Mouse (Mus musculus) neural tube, embryonic 13.5 days (tissue): ENCODE data around the gene Ift43. TPM values are rescaled to one million over a fixed set of nuclear protein-coding genes. Genes with fewer than 3 reads are reported as not detected.

Experiments
- ATAC-seq: fragments of 200-750 bp; cut with Nextera tagmentation; 2 replicates; pipeline ENCODE4 v1.8.0; 2017; ENCODE audit warnings: low read depth, mild to moderate bottlenecking, moderate TSS enrichment, moderate library complexity
- H3K27ac ChIP-seq: fragments of 300-500 bp; sonication (generic); replicated peaks from 2 replicates; pipeline ENCODE4 v1.5.1; 2015; ENCODE audit warnings: moderate library complexity, mild to moderate bottlenecking, inconsistent platforms
- H3K27me3 ChIP-seq: fragments of 300-500 bp; sonication (generic); 2 replicates; pipeline ENCODE4 v1.6.1; 2015; ENCODE audit warnings: mild to moderate bottlenecking, inconsistent platforms
- H3K36me3 ChIP-seq: fragments of 300-500 bp; sonication (generic); 2 replicates; pipeline ENCODE4 v1.6.1; 2015; ENCODE audit warnings: mild to moderate bottlenecking, inconsistent platforms
- H3K4me1 ChIP-seq: fragments of 300-500 bp; sonication (generic); replicated peaks from 2 replicates; pipeline ENCODE4 v1.6.1; 2015; ENCODE audit warnings: inconsistent platforms
- H3K4me2 ChIP-seq: fragments of 300-500 bp; sonication (generic); 2 replicates; pipeline ENCODE4 v1.6.1; 2015; ENCODE audit warnings: inconsistent platforms, mild to moderate bottlenecking, moderate library complexity
- H3K4me3 ChIP-seq: fragments of 300-500 bp; sonication (generic); 2 replicates; pipeline ENCODE4 v1.5.1; 2015; ENCODE audit warnings: mild to moderate bottlenecking, inconsistent platforms
- H3K9ac ChIP-seq: fragments of 300-500 bp; sonication (generic); 2 replicates; pipeline ENCODE4 v1.6.1; 2015; ENCODE audit warnings: moderate library complexity, mild to moderate bottlenecking, inconsistent platforms
- H3K9me3 ChIP-seq: fragments of 300-500 bp; sonication (generic); 2 replicates; pipeline ENCODE4 v1.6.1; 2016; ENCODE audit warnings: inconsistent platforms
- WGBS: fragments of 180-500 bp; shearing (Covaris S2); methylation state at CpG from one replicate; pipeline ENCODE4 v1.1.7; 2015; 5-methylcytosine and 5-hydroxymethylcytosine counted together
- polyA plus RNA-seq: library from polyadenylated mRNA; unstranded; fragments of >200 nt; fragmentation: Nextera tagmentation; extraction: Ambion mirVana; gene quantifications from 2 replicates; pipeline ENCODE4 v1.2.1, GENCODE M21; 2015

Gene Ift43
- 58.4 and 62.2 TPM in 2 replicates for polyA plus RNA-seq

DNA sequence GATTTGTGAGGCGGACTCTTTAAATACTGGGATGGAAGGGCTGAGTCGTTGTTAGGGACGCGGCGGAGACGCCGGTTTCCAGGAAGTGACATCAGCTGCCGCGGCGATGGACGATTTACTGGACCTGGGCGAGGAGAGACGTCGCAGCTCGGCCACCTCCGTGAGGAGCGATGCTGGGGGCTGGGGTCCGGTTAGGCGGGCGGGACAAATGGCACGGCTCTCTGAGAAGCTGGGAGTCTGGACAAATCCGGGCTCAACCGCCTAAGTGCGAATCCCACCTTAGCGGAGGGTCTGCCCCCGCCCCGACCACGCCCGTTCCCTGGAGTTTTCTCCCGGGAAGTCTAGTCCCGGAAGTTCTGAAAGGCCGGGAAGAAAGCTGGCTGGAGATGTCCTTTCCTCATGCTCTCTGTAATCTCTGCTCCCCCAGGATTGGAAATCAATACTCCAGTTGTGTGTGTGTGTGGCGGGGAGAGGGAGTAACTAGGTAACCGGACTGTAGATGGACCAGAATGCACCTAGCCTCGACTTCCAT, at the start of gene Ift43:
TSS of gene Ift43 (plus strand) at position 61 of the 532 bp plus-strand sequence.
- under 1% methylated on average over 35 of the region's 35 CpGs for WGBS
- ATAC-seq, result peak; percentile 72; the same call in 1 of the 2 replicates
- Histone ChIP-seq H3K9me3 (no peaks in the 10 kb centered on the region), H3K27ac (peak within 1 kb of the TSS; percentile 59), H3K4me3 (peak within 1 kb of the TSS; percentile 72), H3K9ac (peak within 1 kb of the TSS; percentile 73), H3K27me3 (peaks cover 16% of the 10 kb centered on the region), H3K36me3 (peaks cover 24% of the 10 kb centered on the region), H3K4me1 (peaks cover 29% of the 10 kb centered on the region), H3K4me2 (peak within 1 kb of the TSS; percentile 75)

DNA sequence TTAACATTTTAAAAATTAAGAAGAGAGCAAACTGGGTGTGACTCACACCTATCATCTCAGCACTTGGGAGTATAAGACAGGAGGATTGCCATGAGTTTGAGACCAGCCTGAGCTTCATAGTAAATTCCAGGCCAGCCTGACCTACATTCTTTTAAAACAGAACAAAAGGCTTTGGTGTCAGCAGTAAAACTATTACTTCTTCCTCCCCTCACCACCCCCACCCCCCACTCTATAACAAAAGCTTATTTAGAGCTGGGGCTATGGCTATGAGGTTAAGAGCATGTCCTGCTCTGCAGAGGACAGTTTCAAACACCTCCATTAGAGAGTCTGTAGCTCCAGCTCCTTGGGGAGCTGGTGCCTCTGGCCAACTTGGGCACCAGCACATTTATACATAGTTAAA, 46.8 kb upstream of the Ift43 start:
- Histone ChIP-seq H3K36me3 (no peaks in the 10 kb centered on the region), H3K27ac (no peak overlapping the region), H3K9me3 (no peaks in the 10 kb centered on the region), H3K4me1 (peaks cover 34% of the 10 kb centered on the region), H3K27me3 (no peaks in the 10 kb centered on the region), H3K4me3 (no peak overlapping the region), H3K4me2 (no peak overlapping the region), H3K9ac (no peak overlapping the region)
- ATAC-seq, result no peak

DNA sequence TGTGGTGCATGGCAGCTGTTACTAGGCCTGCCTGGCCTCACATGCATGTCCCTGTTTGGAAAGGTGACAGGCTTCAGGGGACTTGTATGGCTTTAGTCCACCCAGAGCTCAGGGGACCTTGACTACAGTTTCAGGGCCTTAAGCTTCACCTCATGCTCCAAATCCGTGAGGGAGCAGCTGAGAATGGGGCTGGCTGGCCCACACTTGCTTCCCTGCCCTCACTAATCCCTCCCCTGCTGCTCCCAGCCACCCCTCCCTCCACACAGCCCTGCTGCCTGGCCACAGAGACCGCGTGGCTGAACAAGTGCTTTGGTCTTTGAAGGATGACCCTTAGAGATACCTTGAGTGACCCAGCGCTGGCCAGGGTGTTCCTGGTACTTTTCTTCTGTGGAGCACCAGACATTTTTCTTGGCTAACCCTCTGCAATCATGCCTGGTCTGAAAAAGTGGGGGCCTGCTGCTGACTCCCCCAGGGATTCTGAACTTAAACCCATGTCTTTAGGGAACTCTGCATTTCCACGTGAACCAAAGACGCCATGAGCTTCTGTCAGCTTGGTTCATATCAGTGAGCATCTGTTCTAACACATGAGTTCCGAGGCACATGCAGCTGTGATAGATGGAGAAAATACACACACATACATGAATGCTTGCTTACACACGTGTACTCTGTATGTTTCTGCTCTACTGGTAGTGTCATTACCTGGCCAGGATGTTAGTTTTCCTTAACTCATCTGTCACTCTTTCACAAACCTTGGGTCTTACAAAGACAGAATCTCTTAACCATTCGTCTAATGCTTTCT, 45.8 kb upstream of the Ift43 start:
- Histone ChIP-seq H3K4me1 (peaks cover 34% of the 10 kb centered on the region), H3K4me2 (peak overlapping the region; percentile 3; the same call in 1 of the 2 replicates), H3K9me3 (no peaks in the 10 kb centered on the region), H3K9ac (no peak overlapping the region), H3K4me3 (no peak overlapping the region), H3K27ac (peak overlapping the region; percentile 78; the same call in 1 of the 2 replicates), H3K27me3 (no peaks in the 10 kb centered on the region), H3K36me3 (no peaks in the 10 kb centered on the region)
- ATAC-seq, result peak; percentile 58; the same call in 1 of the 2 replicates
- 34% methylated on average over 9 of the region's 9 CpGs for WGBS

DNA sequence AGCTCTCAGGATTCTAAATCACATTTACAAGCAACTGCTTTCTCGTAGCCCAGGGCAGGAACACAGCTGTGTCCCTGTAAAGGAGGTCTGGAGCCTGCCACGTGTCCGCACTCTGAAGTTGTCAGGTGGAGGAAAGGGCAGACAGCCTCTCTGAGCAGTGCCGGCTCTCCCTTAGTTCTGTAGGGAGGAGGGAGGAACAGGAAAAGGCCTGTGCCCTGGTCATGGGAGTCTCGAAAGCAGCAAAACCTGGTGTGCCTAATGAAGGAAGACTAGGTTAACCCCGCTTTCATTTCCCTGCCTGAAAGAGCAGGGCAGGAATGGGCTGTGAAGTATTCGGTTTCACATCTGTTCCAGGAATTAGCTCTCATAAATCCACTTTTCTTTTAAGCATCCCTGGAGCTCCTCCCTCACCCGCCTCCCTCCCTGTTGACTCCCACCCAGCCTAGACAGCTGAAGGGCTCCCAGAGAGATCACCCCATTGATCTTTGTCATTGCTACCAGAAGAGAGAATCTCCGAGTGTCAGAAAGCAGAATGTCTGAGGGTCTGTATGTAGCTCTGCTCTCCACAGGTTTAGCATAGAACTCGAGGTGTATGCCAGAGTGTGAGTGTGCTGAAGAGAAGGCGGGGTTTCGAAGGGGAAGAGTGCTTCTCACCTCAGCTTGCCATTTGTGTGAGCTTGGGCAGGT, 45.0 kb upstream of the Ift43 start:
- H3K27me3 ChIP-seq, result no peaks in the 10 kb centered on the region
- peak overlapping the region; percentile 78 for H3K27ac ChIP-seq
- H3K9ac ChIP-seq, result no peak overlapping the region
- H3K4me1 ChIP-seq, result peaks cover 34% of the 10 kb centered on the region
- H3K4me2 ChIP-seq, result peak overlapping the region; percentile 3; the same call in 1 of the 2 replicates
- H3K9me3 ChIP-seq, result no peaks in the 10 kb centered on the region
- peak; percentile 85 for ATAC-seq
- WGBS, result 18% methylated on average over 12 of the region's 12 CpGs
- H3K4me3 ChIP-seq, result no peak overlapping the region
- peaks cover under 1% of the 10 kb centered on the region; the same call in 1 of the 2 replicates for H3K36me3 ChIP-seq

DNA sequence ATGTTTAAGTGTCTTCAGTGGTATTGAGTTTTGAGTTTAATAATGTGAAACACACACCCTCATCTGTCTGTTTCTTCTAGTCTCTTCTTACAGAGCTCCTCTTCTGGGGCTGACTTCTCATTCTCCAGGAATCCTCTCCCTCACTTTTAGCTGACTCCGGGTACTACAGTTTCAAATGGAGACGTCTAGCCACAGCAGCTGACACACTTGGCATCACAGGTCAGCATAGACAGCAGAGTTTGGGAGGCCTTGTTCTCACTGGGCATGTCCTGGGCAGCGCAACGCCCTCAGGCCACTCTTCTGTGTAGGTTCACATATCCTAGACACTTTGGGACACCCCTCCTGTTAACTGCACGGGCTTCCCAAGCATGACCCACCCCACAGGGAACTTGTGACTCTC, 43.3 kb upstream of the Ift43 start:
- Histone ChIP-seq H3K9me3 (peaks cover 11% of the 10 kb centered on the region), H3K27me3 (no peaks in the 10 kb centered on the region), H3K9ac (no peak overlapping the region), H3K4me3 (no peak overlapping the region), H3K27ac (no peak overlapping the region), H3K4me1 (peaks cover 34% of the 10 kb centered on the region), H3K36me3 (peaks cover 12% of the 10 kb centered on the region; the same call in 1 of the 2 replicates), H3K4me2 (no peak overlapping the region)
- ATAC-seq, result no peak
- WGBS, result 80% methylated on average over 5 of the region's 5 CpGs

DNA sequence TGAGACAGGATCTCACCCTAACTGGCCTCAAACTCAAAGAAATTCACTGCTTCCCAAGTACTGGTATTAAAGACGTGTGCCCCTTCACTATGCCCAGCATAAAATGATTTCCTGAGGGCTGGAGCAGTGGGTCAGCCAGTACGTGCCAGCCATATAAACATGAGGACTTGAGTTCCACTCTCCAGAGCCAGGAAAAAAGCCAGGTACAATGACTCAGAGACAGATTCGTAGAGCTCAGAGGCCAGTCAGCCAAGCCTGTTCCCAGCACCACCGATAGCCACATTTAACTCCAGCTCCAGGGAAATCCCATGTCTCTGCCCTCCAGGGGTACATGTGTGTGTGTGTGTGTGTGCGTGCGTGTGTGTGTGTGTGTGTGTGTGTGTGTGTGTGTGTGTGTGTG, 42.6 kb upstream of the Ift43 start:
- Histone ChIP-seq H3K4me3 (no peak overlapping the region), H3K27ac (no peak overlapping the region), H3K9me3 (peaks cover 11% of the 10 kb centered on the region), H3K4me2 (no peak overlapping the region), H3K4me1 (peaks cover 34% of the 10 kb centered on the region), H3K27me3 (no peaks in the 10 kb centered on the region), H3K36me3 (peaks cover 12% of the 10 kb centered on the region; the same call in 1 of the 2 replicates), H3K9ac (no peak overlapping the region)
- ATAC-seq, result no peak
- 72% methylated on average over 6 of the region's 6 CpGs for WGBS

DNA sequence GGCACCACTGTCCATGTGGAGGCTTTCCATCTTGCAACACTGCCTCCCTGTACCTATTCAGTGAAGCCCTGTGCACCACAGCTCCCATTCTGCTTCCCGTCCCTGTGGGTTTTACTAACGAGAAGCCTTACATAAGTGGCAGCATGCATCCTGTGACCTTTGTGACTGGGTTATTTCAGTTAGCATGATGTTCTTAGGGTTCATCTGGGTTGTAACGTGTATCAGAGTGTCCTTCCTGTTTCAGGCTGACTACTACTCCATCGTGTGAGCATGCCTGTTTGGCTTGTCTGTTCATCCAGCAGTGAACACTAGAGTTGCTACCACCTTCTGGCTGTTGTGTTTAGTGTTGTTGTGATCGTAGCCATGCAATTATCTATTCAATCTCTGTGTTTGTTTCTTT, 36.2 kb upstream of the Ift43 start:
- Histone ChIP-seq H3K4me3 (no peak overlapping the region), H3K36me3 (peaks cover 12% of the 10 kb centered on the region; the same call in 1 of the 2 replicates), H3K27ac (no peak overlapping the region), H3K27me3 (no peaks in the 10 kb centered on the region), H3K9me3 (peaks cover 11% of the 10 kb centered on the region), H3K4me2 (no peak overlapping the region), H3K4me1 (0 out of 2 replicates have a peak, but pooled peaks cover 3% of the 10 kb centered on the region), H3K9ac (no peak overlapping the region)
- 81% methylated on average over 5 of the region's 5 CpGs for WGBS
- no peak for ATAC-seq

DNA sequence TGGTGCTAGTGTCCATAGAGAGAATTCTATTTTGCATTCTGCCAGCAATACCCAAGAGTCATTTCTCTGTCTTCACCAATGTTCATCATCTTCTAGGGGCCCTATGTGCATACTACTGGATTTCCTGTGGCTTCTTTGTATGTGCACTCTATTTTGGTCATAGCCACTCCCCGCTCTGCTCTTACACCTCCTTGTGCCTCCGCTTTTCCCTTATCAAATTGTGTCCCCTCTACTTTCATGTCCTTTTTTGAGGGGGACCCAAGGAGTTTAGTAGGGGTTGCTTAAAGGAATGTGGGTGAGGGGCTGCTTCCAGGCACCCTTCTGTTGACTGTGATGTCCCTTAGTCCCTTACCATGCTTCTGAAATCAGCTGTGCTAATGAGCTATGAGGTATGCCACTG, 35.6 kb upstream of the Ift43 start:
- no peak overlapping the region for H3K27ac ChIP-seq
- H3K27me3 ChIP-seq, result no peaks in the 10 kb centered on the region
- H3K4me1 ChIP-seq, result 0 out of 2 replicates have a peak, but pooled peaks cover 3% of the 10 kb centered on the region
- H3K9ac ChIP-seq, result no peak overlapping the region
- H3K4me2 ChIP-seq, result no peak overlapping the region
- ATAC-seq, result no peak
- H3K36me3 ChIP-seq, result peaks cover 12% of the 10 kb centered on the region; the same call in 1 of the 2 replicates
- no peak overlapping the region for H3K4me3 ChIP-seq
- peaks cover 11% of the 10 kb centered on the region for H3K9me3 ChIP-seq
- WGBS, result 98% methylated on average over 2 of the region's 2 CpGs

DNA sequence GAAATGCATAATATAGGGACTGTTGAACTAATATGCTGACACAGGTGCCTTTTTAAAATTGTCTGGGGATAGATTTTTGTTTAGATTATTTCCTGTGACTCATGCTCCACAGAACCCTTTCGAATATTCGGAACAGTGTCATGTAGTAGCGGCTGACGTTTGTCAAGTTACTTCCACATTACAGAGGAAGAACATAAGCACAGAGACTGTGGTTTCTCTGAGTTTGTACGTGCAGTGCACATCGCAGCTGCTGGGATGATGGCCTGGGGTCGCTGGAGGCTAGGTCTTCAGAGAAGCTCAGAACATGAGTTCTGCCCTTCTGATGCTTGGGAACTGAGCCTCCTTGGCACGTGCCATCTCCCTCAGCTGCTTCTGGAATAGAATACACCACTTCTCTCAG, 35.0 kb upstream of the Ift43 start:
- H3K4me2 ChIP-seq, result no peak overlapping the region
- ATAC-seq, result no peak
- 87% methylated on average over 8 of the region's 8 CpGs for WGBS
- peaks cover 11% of the 10 kb centered on the region; the same call in 1 of the 2 replicates for H3K36me3 ChIP-seq
- H3K4me3 ChIP-seq, result no peak overlapping the region
- no peak overlapping the region for H3K27ac ChIP-seq
- H3K9ac ChIP-seq, result no peak overlapping the region
- 0 out of 2 replicates have a peak, but pooled peaks cover 3% of the 10 kb centered on the region for H3K4me1 ChIP-seq
- peaks cover 11% of the 10 kb centered on the region for H3K9me3 ChIP-seq
- no peaks in the 10 kb centered on the region for H3K27me3 ChIP-seq

DNA sequence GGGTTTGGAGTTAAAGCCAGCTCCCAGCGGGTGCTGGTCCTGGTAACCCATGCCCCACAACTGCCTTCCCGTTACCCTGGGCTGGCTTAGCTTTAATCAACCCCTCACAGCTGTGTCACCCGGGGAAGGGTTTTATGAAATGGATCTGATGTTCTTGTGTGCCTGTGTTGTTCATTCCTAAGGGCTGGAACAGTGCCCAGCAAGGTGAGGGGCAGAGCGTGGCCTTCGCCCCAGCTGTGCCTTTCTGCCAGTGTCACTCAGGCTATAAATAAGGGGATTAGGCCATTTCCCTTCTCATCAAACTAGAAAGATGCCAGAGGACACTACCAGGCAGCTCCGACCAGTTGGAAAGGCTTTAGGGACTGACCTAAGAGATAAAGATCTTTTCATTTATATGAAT, 32.5 kb upstream of the Ift43 start:
- Histone ChIP-seq H3K27me3 (no peaks in the 10 kb centered on the region), H3K9me3 (no peaks in the 10 kb centered on the region), H3K36me3 (no peaks in the 10 kb centered on the region), H3K4me3 (no peak overlapping the region), H3K9ac (no peak overlapping the region), H3K4me2 (no peak overlapping the region), H3K27ac (no peak overlapping the region), H3K4me1 (0 out of 2 replicates have a peak, but pooled peaks cover 3% of the 10 kb centered on the region)
- WGBS, result 70% methylated on average over 6 of the region's 6 CpGs
- ATAC-seq, result no peak

DNA sequence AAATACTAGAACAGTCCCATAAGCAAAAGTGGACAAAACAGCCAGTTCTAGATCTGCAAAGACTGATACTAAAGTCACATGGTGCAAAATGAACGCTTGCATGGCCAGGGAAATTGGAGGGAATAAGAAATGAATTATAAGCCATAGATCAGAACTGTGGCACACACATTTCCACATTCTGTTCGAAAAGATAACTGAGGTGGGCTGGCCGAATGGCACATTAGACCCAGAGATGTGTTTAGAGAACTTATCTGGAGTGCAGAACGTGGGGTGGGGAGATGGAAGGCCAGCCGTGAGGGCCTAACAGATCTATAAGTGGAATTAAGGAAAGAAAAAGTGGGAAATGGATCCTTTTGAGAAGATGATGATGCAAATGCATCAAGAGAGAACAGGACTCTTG, 30.9 kb upstream of the Ift43 start:
- Histone ChIP-seq H3K4me2 (no peak overlapping the region), H3K27ac (no peak overlapping the region), H3K36me3 (no peaks in the 10 kb centered on the region), H3K9ac (no peak overlapping the region), H3K27me3 (no peaks in the 10 kb centered on the region), H3K4me1 (0 out of 2 replicates have a peak, but pooled peaks cover 3% of the 10 kb centered on the region), H3K4me3 (no peak overlapping the region), H3K9me3 (no peaks in the 10 kb centered on the region)
- 90% methylated on average over 5 of the region's 5 CpGs for WGBS
- no peak for ATAC-seq

DNA sequence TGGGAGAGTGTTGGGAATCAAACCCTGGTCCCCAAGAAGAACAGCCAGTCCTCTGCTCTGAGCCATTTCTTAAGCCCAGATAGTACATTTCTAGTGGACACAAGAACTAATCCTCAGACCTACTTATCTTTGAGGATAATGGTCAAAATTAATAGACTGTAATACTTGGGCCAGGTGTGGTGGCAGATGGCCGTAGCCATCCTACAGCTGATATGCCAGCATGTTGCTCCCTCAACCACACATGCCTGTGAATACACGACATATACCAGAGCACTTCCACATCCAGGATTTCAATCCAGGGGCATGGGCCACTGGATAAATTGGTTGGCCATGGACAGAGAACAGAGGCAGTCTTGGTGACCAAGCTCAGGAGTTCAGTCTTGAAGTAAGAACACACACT, 27.0 kb upstream of the Ift43 start:
- Histone ChIP-seq H3K27ac (no peak overlapping the region), H3K4me1 (no peaks in the 10 kb centered on the region), H3K27me3 (no peaks in the 10 kb centered on the region), H3K9me3 (no peaks in the 10 kb centered on the region), H3K4me3 (no peak overlapping the region), H3K9ac (no peak overlapping the region), H3K4me2 (no peak overlapping the region), H3K36me3 (0 out of 2 replicates have a peak, but pooled peaks cover 8% of the 10 kb centered on the region)
- 83% methylated on average over 2 of the region's 2 CpGs for WGBS
- ATAC-seq, result no peak
